Mouse (Mus musculus) E14TG2a.4 (cell line): Measurements from ENCODE around the gene Sall4.

ENCODE experiments used
- CTCF ChIP-seq: conservative IDR thresholded peaks from 2 replicates; pipeline ENCODE4 v1.5.1; 2014; ENCODE audit warnings: low read length
- POU5F1 ChIP-seq: IDR thresholded peaks from 2 replicates; pipeline ENCODE4 v1.6.1; 2014; ENCODE audit warnings: low read length, borderline replicate concordance

DNA sequence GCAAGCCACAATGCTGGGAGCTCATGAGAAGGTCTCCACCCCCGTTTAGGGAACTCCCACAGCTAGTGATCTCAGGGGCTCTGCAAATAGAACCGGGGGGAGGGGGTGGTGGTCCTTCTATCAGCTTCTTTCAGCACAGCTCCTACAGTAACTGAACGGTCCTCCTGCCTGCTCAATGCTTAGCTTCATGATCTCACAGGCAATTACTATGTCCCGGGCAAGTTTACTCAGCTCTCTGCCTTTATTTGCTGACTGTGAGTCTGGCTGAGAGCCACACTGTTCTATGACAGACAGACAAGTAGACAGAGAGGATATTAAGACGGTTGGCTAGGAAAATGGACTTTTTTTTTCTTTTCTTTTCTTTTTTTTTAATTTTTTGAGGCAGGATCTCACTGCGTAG is 45.5 kb upstream of the Sall4 start:
- no peak for TF ChIP-seq CTCF
- TF ChIP-seq POU5F1, result no peak
